Mouse (Mus musculus): ENCODE results near the gene Negr1.

Gene Negr1

GRCm38 (mm10) chr3:157115105-157115760 is 553.6 kb downstream of the Negr1 start:
- DNase-seq, result peak; percentile 90

- DNase-seq, result no peak
Observed at GRCm38 (mm10) chr3:157116024-157116423, 554.4 kb downstream of the Negr1 start.

GRCm38 (mm10) chr3:157119916-157120315 is 558.3 kb downstream of the Negr1 start:
- DNase-seq, result no peak

- no peak for DNase-seq
Observed at GRCm38 (mm10) chr3:157146124-157146855, 584.7 kb downstream of the Negr1 start.

- no peak for DNase-seq
Observed at GRCm38 (mm10) chr3:157154902-157155301, 593.3 kb downstream of the Negr1 start.

- no peak for DNase-seq
Observed at GRCm38 (mm10) chr3:157155513-157155912, 593.9 kb downstream of the Negr1 start.

GRCm38 (mm10) chr3:157164840-157165595 is 603.4 kb downstream of the Negr1 start:
- DNase-seq, result no peak

GRCm38 (mm10) chr3:157181975-157182374 is 620.4 kb downstream of the Negr1 start:
- no peak for DNase-seq

- no peak for DNase-seq
Observed at GRCm38 (mm10) chr3:157188939-157189725, 627.5 kb downstream of the Negr1 start.

- no peak for DNase-seq
Observed at GRCm38 (mm10) chr3:157189834-157190233, 628.2 kb downstream of the Negr1 start.

GRCm38 (mm10) chr3:157190551-157190950 is 629.0 kb downstream of the Negr1 start:
- DNase-seq, result no peak

- no peak for DNase-seq
Observed at GRCm38 (mm10) chr3:157192021-157192420, 630.4 kb downstream of the Negr1 start.

- DNase-seq, result no peak
Observed at GRCm38 (mm10) chr3:157193141-157193540, 631.5 kb downstream of the Negr1 start.

GRCm38 (mm10) chr3:157198659-157199058 is 637.1 kb downstream of the Negr1 start:
- no peak for DNase-seq

GRCm38 (mm10) chr3:157201726-157202125 is 640.1 kb downstream of the Negr1 start:
- DNase-seq, result no peak

- no peak for DNase-seq
Observed at GRCm38 (mm10) chr3:157203573-157203972, 642.0 kb downstream of the Negr1 start.

GRCm38 (mm10) chr3:157206752-157207151 is 645.2 kb downstream of the Negr1 start:
- no peak for DNase-seq

GRCm38 (mm10) chr3:157208966-157209365 is 647.4 kb downstream of the Negr1 start:
- DNase-seq, result peak; percentile 99

- DNase-seq, result peak; percentile 97
Observed at GRCm38 (mm10) chr3:157209386-157209785, 647.8 kb downstream of the Negr1 start.

GRCm38 (mm10) chr3:157215937-157216719 is 654.5 kb downstream of the Negr1 start:
- no peak for DNase-seq

GRCm38 (mm10) chr3:157217794-157218193 is 656.2 kb downstream of the Negr1 start:
- no peak for DNase-seq

GRCm38 (mm10) chr3:157224920-157225319 is 663.3 kb downstream of the Negr1 start:
- DNase-seq, result no peak

Measured in cerebellum, adult 9-10 months (tissue).